Mouse (Mus musculus) intestine, embryonic 14.5 days (tissue): ENCODE results near the gene Got2. TPM values are rescaled to one million over a fixed set of nuclear protein-coding genes. Genes with fewer than 3 reads are reported as not detected.

Experiments
- ATAC-seq: fragments of 200-750 bp; cut with Nextera tagmentation; replicated peaks from 2 replicates; pipeline ENCODE4 v1.8.0; 2017; ENCODE audit warnings: low read depth, moderate number of reproducible peaks, moderate TSS enrichment, moderate library complexity; ENCODE audit not compliant: low FRiP score, low TSS enrichment
- DNase-seq: peaks from one replicate; pipeline ENCODE4 v3.0.0-alpha.2; 2018; ENCODE audit warnings: low spot score
- H3K27ac ChIP-seq: fragments of 300-500 bp; sonication (generic); 2 replicates; pipeline ENCODE4 v1.5.1; 2014; ENCODE audit warnings: low read depth, mild to moderate bottlenecking, control low read depth
- H3K27me3 ChIP-seq: fragments of 300-500 bp; sonication (generic); replicated peaks from 2 replicates; pipeline ENCODE4 v1.6.1; 2014; ENCODE audit warnings: low read length, control low read depth; ENCODE audit not compliant: control insufficient read depth, insufficient read depth
- H3K36me3 ChIP-seq: fragments of 300-500 bp; sonication (generic); 2 replicates; pipeline ENCODE4 v1.6.1; 2014; ENCODE audit warnings: low read length, control low read depth; ENCODE audit not compliant: control insufficient read depth, insufficient read depth
- H3K4me1 ChIP-seq: fragments of 300-500 bp; sonication (generic); replicated peaks from 2 replicates; pipeline ENCODE4 v1.6.1; 2014; ENCODE audit warnings: low read length, control low read depth, mixed read lengths; ENCODE audit not compliant: control insufficient read depth, insufficient read depth
- H3K4me2 ChIP-seq: fragments of 300-500 bp; sonication (generic); 2 replicates; pipeline ENCODE4 v1.6.1; 2014; ENCODE audit warnings: low read length
- H3K4me3 ChIP-seq: fragments of 300-500 bp; sonication (generic); 2 replicates; pipeline ENCODE4 v1.5.1; 2014; ENCODE audit warnings: low read depth, low read length, control low read depth, mixed read lengths
- H3K9ac ChIP-seq: fragments of 300-500 bp; sonication (generic); 2 replicates; pipeline ENCODE4 v1.6.1; 2014; ENCODE audit warnings: mild to moderate bottlenecking, low read length
- H3K9me3 ChIP-seq: fragments of 300-500 bp; sonication (generic); 2 replicates; pipeline ENCODE4 v1.6.1; 2016; ENCODE audit warnings: low read length, control low read depth; ENCODE audit not compliant: control insufficient read depth
- WGBS: fragments of 180-500 bp; shearing (Covaris S2); extraction: QIAGEN DNeasy Blood & Tissue Kit; methylation state at CpG from one replicate; pipeline ENCODE4 v1.1.7; 2014; 5-methylcytosine and 5-hydroxymethylcytosine counted together
- polyA plus RNA-seq: library from polyadenylated mRNA; unstranded; fragments of >200 nt; fragmentation: Nextera tagmentation; extraction: Ambion mirVana; gene quantifications from 2 replicates; pipeline ENCODE4 v1.2.1, GENCODE M21; 2014

Gene Got2
- 84.7 and 85.2 TPM in 2 replicates for polyA plus RNA-seq

DNA sequence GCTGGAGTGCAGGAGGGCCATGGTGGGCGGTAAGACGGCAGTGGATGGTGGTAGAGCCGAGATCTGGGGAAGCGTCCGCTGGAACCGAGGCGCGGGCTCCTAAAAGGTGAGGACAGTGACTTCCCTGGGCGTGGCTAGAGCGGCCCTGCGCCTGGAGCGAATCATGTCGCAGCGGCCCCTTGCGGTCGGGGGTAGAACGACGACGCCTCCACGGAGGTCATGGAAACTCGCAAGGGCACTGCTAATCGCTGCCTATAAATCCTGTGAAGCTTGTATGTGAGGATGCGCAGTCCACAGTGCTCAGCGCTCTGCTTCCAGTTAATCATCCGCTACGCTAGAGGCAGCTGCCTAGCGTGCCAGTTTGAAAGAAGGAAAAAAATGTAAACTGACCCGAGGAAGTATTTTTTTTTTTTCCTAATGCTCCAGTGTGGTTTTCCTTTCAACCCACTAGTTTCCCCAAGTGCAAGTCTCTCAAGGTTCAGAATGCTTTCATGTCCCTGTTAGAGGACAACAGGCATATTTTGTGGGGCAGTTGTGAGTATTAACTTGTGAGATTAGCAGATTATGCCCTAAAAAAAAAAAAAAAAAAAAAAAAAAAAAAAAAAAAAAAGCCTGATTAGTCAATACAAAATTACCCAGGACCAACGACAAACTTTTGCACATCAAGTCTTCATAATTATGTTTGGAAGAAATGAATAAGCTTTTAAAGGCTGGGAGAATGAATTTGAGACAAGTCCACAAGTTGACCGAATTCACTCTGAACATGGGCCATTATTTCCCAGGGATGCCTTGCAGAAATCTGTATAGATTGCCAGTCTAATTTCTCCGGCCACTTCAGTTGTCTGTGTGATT, at the start of gene Got2:
Gene Got2 (minus strand): TSS at position 263 of the 852 bp plus-strand sequence.
- Histone ChIP-seq H3K9me3 (no peaks in the 10 kb centered on the region), H3K27me3 (no peaks in the 10 kb centered on the region), H3K9ac (peak within 1 kb of the TSS; percentile 71), H3K4me2 (peak within 1 kb of the TSS; percentile 86), H3K27ac (peak within 1 kb of the TSS; percentile 67), H3K4me1 (peaks cover 13% of the 10 kb centered on the region), H3K4me3 (peak within 1 kb of the TSS; percentile 93), H3K36me3 (no peaks in the 10 kb centered on the region)
- ATAC-seq: peak; percentile 89
- WGBS: 8% methylated on average over 31 of the region's 31 CpGs
- DNase-seq: peak; percentile 99

- no peaks in the 10 kb centered on the region for H3K36me3 ChIP-seq
- H3K4me1 ChIP-seq: no peaks in the 10 kb centered on the region
- no peak overlapping the region for H3K4me2 ChIP-seq
- no peaks in the 10 kb centered on the region for H3K27me3 ChIP-seq
- no peak overlapping the region for H3K27ac ChIP-seq
- 95% methylated on average over 5 of the region's 5 CpGs for WGBS
- ATAC-seq: no peak
- H3K9ac ChIP-seq: no peak overlapping the region
- no peak overlapping the region for H3K4me3 ChIP-seq
- DNase-seq: no peak
- H3K9me3 ChIP-seq: no peaks in the 10 kb centered on the region
These were observed 44.5 kb upstream of the Got2 start for GRCm38 (mm10) chr8:95932841-95933240.

- Histone ChIP-seq H3K4me3 (no peak overlapping the region), H3K36me3 (no peaks in the 10 kb centered on the region), H3K9me3 (no peaks in the 10 kb centered on the region), H3K4me1 (no peaks in the 10 kb centered on the region), H3K27ac (no peak overlapping the region), H3K4me2 (no peak overlapping the region), H3K27me3 (no peaks in the 10 kb centered on the region), H3K9ac (no peak overlapping the region)
- whole genome bisulfite sequencing: 71% methylated on average over 4 of the region's 4 CpGs
- ATAC-seq (no peak), DNase-seq (no peak)
These were observed 41.5 kb upstream of the Got2 start for GRCm38 (mm10) chr8:95929821-95930220.

DNA sequence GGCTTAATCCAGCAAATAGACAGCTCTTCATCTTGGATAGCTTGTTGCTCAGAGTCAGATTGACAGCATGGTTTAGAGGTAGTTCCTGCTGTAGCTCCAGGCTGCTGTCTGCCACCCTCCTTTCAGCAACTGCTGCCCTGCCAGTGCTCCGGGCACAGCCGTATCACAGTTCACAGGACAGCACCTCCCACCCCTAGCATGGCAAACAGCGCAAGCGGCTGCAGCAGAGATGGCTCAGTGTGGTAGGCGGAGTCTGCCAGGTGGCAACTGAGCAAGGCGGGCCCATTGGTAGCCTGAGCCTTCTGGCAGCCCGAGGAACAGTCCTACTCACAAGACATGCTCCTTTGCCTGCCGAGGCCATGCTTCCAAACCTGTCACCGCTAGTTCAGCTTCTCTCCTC, 27.8 kb upstream of the Got2 start:
- 3% methylated on average over 9 of the region's 9 CpGs for WGBS
- Histone ChIP-seq H3K4me3 (peak overlapping the region; percentile 20; the same call in 1 of the 2 replicates), H3K9ac (no peak overlapping the region), H3K4me1 (no peaks in the 10 kb centered on the region), H3K27ac (no peak overlapping the region), H3K27me3 (0 out of 2 replicates have a peak, but pooled peaks cover 5% of the 10 kb centered on the region), H3K9me3 (no peaks in the 10 kb centered on the region), H3K4me2 (peak overlapping the region; percentile 48), H3K36me3 (no peaks in the 10 kb centered on the region)
- ATAC-seq (0 out of 2 replicates have a peak, but pooled peaks have one; percentile 45), DNase-seq (peak; percentile 57)

- H3K27me3 ChIP-seq: 0 out of 2 replicates have a peak, but pooled peaks cover 5% of the 10 kb centered on the region
- no peak overlapping the region for H3K9ac ChIP-seq
- 8% methylated on average over 7 of the region's 7 CpGs for WGBS
- peak; percentile 93 for DNase-seq
- peak; percentile 69 for ATAC-seq
- no peak overlapping the region for H3K4me3 ChIP-seq
- no peaks in the 10 kb centered on the region for H3K36me3 ChIP-seq
- no peak overlapping the region for H3K4me2 ChIP-seq
- H3K4me1 ChIP-seq: no peaks in the 10 kb centered on the region
- no peaks in the 10 kb centered on the region for H3K9me3 ChIP-seq
- no peak overlapping the region for H3K27ac ChIP-seq
These were observed 26.7 kb upstream of the Got2 start for GRCm38 (mm10) chr8:95914905-95915643.

GRCm38 (mm10) chr8:95911240-95911639, 22.9 kb upstream of the Got2 start:
- no peak overlapping the region for H3K9ac ChIP-seq
- DNase-seq (no peak), ATAC-seq (0 out of 2 replicates have a peak, but pooled peaks have one; percentile 4)
- no peak overlapping the region for H3K27ac ChIP-seq
- no peak overlapping the region for H3K4me2 ChIP-seq
- no peaks in the 10 kb centered on the region for H3K36me3 ChIP-seq
- no peaks in the 10 kb centered on the region for H3K4me1 ChIP-seq
- H3K9me3 ChIP-seq: no peaks in the 10 kb centered on the region
- H3K4me3 ChIP-seq: no peak overlapping the region
- H3K27me3 ChIP-seq: 0 out of 2 replicates have a peak, but pooled peaks cover 2% of the 10 kb centered on the region
- 71% methylated on average over 5 of the region's 5 CpGs for WGBS

DNA sequence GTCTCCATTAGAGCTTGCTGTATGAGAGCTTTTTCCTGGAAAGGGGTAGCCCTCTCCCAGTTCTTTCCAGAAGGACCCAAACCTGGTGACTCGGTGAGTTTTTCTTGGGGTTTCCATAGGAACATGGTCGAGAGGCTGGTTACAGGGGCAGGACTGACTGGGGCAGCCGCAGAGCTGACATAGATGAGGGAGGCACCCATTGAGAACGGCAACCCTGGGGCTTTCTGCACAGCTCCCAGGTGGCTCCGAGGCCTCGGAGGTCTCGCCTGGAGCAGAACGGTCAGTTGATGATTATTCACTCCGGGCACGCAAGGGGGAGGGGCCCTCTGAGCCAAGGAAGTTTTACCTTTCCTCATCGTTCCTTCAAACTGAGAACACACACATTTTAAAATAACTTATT, 19.5 kb upstream of the Got2 start:
- H3K36me3 ChIP-seq: no peaks in the 10 kb centered on the region
- H3K27ac ChIP-seq: no peak overlapping the region
- H3K4me2 ChIP-seq: no peak overlapping the region
- DNase-seq (no peak), ATAC-seq (no peak)
- no peak overlapping the region for H3K9ac ChIP-seq
- 80% methylated on average over 11 of the region's 11 CpGs for whole genome bisulfite sequencing
- H3K9me3 ChIP-seq: no peaks in the 10 kb centered on the region
- H3K4me1 ChIP-seq: no peaks in the 10 kb centered on the region
- no peak overlapping the region for H3K4me3 ChIP-seq
- no peaks in the 10 kb centered on the region for H3K27me3 ChIP-seq

- no peak for ATAC-seq
- no peak overlapping the region for H3K27ac ChIP-seq
- no peak overlapping the region for H3K9ac ChIP-seq
- H3K36me3 ChIP-seq: no peaks in the 10 kb centered on the region
- DNase-seq: no peak
- no peaks in the 10 kb centered on the region for H3K9me3 ChIP-seq
- WGBS: 86% methylated on average over 9 of the region's 9 CpGs
- no peak overlapping the region for H3K4me2 ChIP-seq
- H3K4me3 ChIP-seq: no peak overlapping the region
- H3K4me1 ChIP-seq: no peaks in the 10 kb centered on the region
- H3K27me3 ChIP-seq: no peaks in the 10 kb centered on the region
These were observed 18.4 kb upstream of the Got2 start for GRCm38 (mm10) chr8:95906738-95907137.
